Mouse (Mus musculus): ENCODE measurements around the gene Itpkb.

Itpkb gene

GRCm38 (mm10) chr1:180330145-180330706 is at the start of gene Itpkb:
TSS of gene Itpkb (plus strand) at chr1:180330485.
- no peak for DNase-seq (ENCODE audit: low read depth, low spot score)

- no peak for DNase-seq (ENCODE audit: low read depth, low spot score)
Observed at GRCm38 (mm10) chr1:180282581-180282980, 47.7 kb upstream of the Itpkb start.

- DNase-seq (ENCODE audit: low read depth, low spot score), result no peak
Observed at GRCm38 (mm10) chr1:180283813-180284768, 46.2 kb upstream of the Itpkb start.

GRCm38 (mm10) chr1:180286081-180286831 is 44.0 kb upstream of the Itpkb start:
- no peak for DNase-seq (ENCODE audit: low read depth, low spot score)

GRCm38 (mm10) chr1:180288227-180288626 is 42.1 kb upstream of the Itpkb start:
- no peak for DNase-seq (ENCODE audit: low read depth, low spot score)

GRCm38 (mm10) chr1:180288872-180289468 is 41.3 kb upstream of the Itpkb start:
- DNase-seq (ENCODE audit: low read depth, low spot score), result no peak

GRCm38 (mm10) chr1:180289788-180290187 is 40.5 kb upstream of the Itpkb start:
- no peak for DNase-seq (ENCODE audit: low read depth, low spot score)

GRCm38 (mm10) chr1:180290358-180290757 is 39.9 kb upstream of the Itpkb start:
- DNase-seq (ENCODE audit: low read depth, low spot score), result no peak

- DNase-seq (ENCODE audit: low read depth, low spot score), result no peak
Observed at GRCm38 (mm10) chr1:180296088-180296487, 34.2 kb upstream of the Itpkb start.

- DNase-seq (ENCODE audit: low read depth, low spot score), result no peak
Observed at GRCm38 (mm10) chr1:180299697-180300096, 30.6 kb upstream of the Itpkb start.

- DNase-seq (ENCODE audit: low read depth, low spot score), result no peak
Observed at GRCm38 (mm10) chr1:180300292-180300691, 30.0 kb upstream of the Itpkb start.

GRCm38 (mm10) chr1:180300997-180301396 is 29.3 kb upstream of the Itpkb start:
- DNase-seq (ENCODE audit: low read depth, low spot score), result no peak

GRCm38 (mm10) chr1:180302253-180303120 is 27.8 kb upstream of the Itpkb start:
- no peak for DNase-seq (ENCODE audit: low read depth, low spot score)

- no peak for DNase-seq (ENCODE audit: low read depth, low spot score)
Observed at GRCm38 (mm10) chr1:180303600-180303999, 26.7 kb upstream of the Itpkb start.

GRCm38 (mm10) chr1:180306889-180307288 is 23.4 kb upstream of the Itpkb start:
- DNase-seq (ENCODE audit: low read depth, low spot score), result no peak

GRCm38 (mm10) chr1:180307661-180308060 is 22.6 kb upstream of the Itpkb start:
- no peak for DNase-seq (ENCODE audit: low read depth, low spot score)

- no peak for DNase-seq (ENCODE audit: low read depth, low spot score)
Observed at GRCm38 (mm10) chr1:180308897-180309296, 21.4 kb upstream of the Itpkb start.

GRCm38 (mm10) chr1:180312286-180312685 is 18.0 kb upstream of the Itpkb start:
- DNase-seq (ENCODE audit: low read depth, low spot score), result no peak

GRCm38 (mm10) chr1:180312792-180313311 is 17.4 kb upstream of the Itpkb start:
- DNase-seq (ENCODE audit: low read depth, low spot score), result no peak
